Mouse (Mus musculus): ENCODE results near the gene Rpn1.

DNA sequence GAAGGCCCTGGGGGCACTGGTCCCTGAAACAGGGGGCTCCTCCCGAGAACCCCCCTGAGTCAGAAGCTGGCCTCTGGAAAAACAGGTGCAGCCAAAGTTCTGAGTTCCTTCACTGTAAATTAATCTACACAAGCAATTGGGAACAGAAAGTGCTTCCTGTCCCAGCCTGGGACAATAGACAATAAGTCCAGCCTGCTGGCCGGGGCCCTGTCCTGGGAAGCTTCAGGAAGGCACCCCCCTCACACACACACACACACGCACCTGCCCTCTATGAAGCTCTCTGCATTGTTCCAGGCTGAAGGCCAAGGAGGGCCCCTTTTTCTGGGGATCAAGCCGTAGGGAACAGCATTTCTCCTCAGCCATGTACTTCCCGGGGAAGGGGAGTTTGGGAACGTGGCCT, 49.6 kb downstream of the Rpn1 start:
- TF ChIP-seq CTCF (IDR thresholded peaks at IDR 0.05), result no peak
- no peak for TF ChIP-seq POLR2A (IDR thresholded peaks at IDR 0.05; ENCODE audit: insufficient read depth, low read depth, low read length)
- peak; percentile 90 for TF ChIP-seq EP300 (IDR thresholded peaks at IDR 0.05; ENCODE audit: insufficient read depth, low read depth, low read length)

Measured in heart, adult 2 months (tissue).